Mouse (Mus musculus) hematopoietic stem cell, adult 5-6 weeks (primary cell): ENCODE results near the gene Ctps2. TPM values are rescaled to one million over a fixed set of nuclear protein-coding genes. Genes with fewer than 3 reads are reported as not detected.
"Not testable (repeated sequence)": the region's sequence is repeated elsewhere in the genome, so short reads cannot be mapped to it uniquely, and the experiment has no call there.

Experiments
- ATAC-seq, 2 experiments: fragments of 125-278 bp in 1 of 2; replicated peaks in 1 of 2; 2 replicates each; pipeline ENCODE4 v1.8.0; 2016 to 2017; ENCODE audit warnings: inconsistent platforms in 2 of 2, mild to moderate bottlenecking in 2 of 2, moderate number of reproducible peaks in 2 of 2, low read depth in 1 of 2, moderate TSS enrichment in 1 of 2; ENCODE audit not compliant: low FRiP score in 2 of 2, poor library complexity in 2 of 2, severe bottlenecking in 2 of 2, insufficient read depth in 1 of 2, low TSS enrichment in 1 of 2
- total RNA-seq: library from RNA; stranded (forward); fragments of 172-1452, 232-1000 nt; gene quantifications from 2 replicates; pipeline ENCODE4 v1.2.3, GENCODE M21; 2017

Gene Ctps2
- total RNA-seq = 81.8 and 93.4 TPM in 2 replicates

- ATAC-seq = peak in 1 of 2 experiments; percentile 6; a peak in 1 of 4 replicates
Observed at GRCm38 (mm10) chrX:162900938-162901337, at the start of gene Ctps2. Gene Ctps2, plus strand, starts transcription at chrX:162901238.

GRCm38 (mm10) chrX:162868294-162868965, 32.6 kb upstream of the Ctps2 start:
- ATAC-seq = no peak

- ATAC-seq = peak in 1 of 2 experiments; percentile 60; a peak in 1 of 4 replicates
Observed at GRCm38 (mm10) chrX:162871734-162872517, 29.1 kb upstream of the Ctps2 start.

GRCm38 (mm10) chrX:162873761-162874160, 27.3 kb upstream of the Ctps2 start:
- ATAC-seq = no peak

- ATAC-seq = no peak
Observed at GRCm38 (mm10) chrX:162878236-162878635, 22.8 kb upstream of the Ctps2 start.

GRCm38 (mm10) chrX:162887931-162888511, 13.0 kb upstream of the Ctps2 start, which contains the start of gene Syap1:
Gene Syap1, minus strand, starts transcription at chrX:162888447.
- ATAC-seq = peak; percentile 87 to 100

GRCm38 (mm10) chrX:162888575-162889223, 12.3 kb upstream of the Ctps2 start:
- ATAC-seq = not testable (repeated sequence)

GRCm38 (mm10) chrX:162901371-162902039, 467 bp downstream of the Ctps2 start:
- peak; percentile 68 to 76 for ATAC-seq

GRCm38 (mm10) chrX:162902040-162902734, 1.1 kb downstream of the Ctps2 start:
- peak; percentile 77 to 84 for ATAC-seq

- ATAC-seq = no peak
Observed at GRCm38 (mm10) chrX:162907554-162907953, 6.5 kb downstream of the Ctps2 start.

- ATAC-seq = no peak
Observed at GRCm38 (mm10) chrX:162913651-162914050, 12.6 kb downstream of the Ctps2 start.

GRCm38 (mm10) chrX:162915697-162916096, 14.7 kb downstream of the Ctps2 start:
- ATAC-seq = peak; percentile 86 to 90

- ATAC-seq = 0 out of 4 replicates have a peak, but pooled peaks of 1 of the 2 experiments have one; percentile 42
Observed at GRCm38 (mm10) chrX:162921487-162922125, 20.6 kb downstream of the Ctps2 start.

GRCm38 (mm10) chrX:162931467-162931866, 30.4 kb downstream of the Ctps2 start:
- no peak for ATAC-seq

GRCm38 (mm10) chrX:162942027-162942426, 41.0 kb downstream of the Ctps2 start:
- no peak for ATAC-seq

- no peak for ATAC-seq
Observed at GRCm38 (mm10) chrX:162949811-162950439, 48.9 kb downstream of the Ctps2 start.
